Mouse (Mus musculus): ENCODE data around the gene Cnpy3.

Cnpy3 gene

GRCm38 (mm10) chr17:46714756-46715481, 37.1 kb downstream of the Cnpy3 start:
- no peak for DNase-seq (ENCODE audit: low read depth, low spot score)

DNA sequence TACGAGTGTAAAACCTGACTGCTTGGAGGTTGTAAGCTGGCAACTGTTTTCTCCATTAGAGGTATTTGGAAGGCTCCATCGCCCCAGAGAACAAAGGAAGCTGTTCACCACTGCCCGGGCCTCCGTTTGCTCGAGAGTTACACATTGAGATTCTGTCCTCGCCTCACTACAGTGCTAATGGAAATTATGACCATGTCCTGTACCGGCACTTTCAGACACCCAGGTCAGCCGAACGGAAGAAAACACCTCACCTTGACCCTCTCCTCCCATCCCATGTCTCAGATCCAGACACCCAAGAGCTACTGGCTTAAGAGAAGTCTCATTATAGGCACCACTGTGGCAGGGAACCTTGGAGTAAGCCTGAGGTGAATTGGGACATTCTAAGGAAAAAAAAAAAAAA, 38.2 kb downstream of the Cnpy3 start:
- DNase-seq (ENCODE audit: low read depth, low spot score), result no peak

DNA sequence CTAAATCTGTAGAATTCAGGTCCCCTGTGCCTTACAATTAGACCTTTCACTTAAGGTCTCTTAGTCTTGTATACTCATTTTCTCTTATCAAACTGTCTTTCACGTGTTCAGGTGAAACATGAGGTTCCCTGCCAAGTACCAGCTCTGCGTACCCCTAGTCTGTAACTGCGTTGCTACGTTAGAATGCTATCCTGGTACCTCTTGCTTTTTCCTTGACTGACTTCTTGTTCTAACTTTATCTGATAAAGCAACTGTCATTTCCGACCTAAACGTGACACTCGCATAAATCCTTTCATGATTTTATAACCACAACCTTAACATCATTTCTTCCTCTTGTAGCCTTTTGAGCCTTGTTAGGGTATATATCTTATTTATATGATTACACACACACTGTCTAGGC, 39.6 kb downstream of the Cnpy3 start:
- DNase-seq (ENCODE audit: low read depth, low spot score), result no peak

DNA sequence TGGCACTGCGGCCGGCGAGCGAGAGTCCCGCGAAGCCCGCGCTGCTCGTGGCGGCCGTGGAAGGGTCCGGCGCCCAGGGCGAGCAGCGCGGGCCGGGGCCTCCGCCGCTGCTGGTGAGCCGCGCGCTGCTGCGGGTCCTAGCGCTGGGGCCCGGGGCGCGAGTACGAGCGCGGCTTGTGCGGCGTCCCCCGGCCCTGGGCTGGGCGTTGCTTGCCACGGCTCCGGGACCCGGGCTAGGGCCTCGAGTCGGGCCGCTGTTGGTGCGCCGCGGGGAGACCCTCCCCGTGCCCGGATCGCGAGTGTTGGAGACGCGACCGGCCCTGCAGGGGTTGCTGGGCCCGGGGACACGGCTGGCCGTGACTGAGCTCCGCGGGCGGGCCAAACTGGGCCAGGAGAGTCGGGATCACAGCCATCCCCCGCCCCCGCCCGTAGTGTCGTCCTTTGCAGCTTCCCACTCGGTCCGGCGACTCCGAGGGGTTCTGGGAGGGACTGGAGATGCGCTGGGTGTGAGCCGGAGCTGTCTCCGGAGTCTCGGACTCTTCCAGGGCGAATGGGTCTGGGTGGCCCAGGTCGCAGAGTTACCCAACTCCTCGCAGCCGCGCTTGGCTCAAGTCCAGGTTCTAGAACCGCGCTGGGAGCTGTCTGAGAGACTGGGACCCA, 40.3 kb downstream of the Cnpy3 start:
- no peak for DNase-seq (ENCODE audit: low read depth, low spot score)

DNA sequence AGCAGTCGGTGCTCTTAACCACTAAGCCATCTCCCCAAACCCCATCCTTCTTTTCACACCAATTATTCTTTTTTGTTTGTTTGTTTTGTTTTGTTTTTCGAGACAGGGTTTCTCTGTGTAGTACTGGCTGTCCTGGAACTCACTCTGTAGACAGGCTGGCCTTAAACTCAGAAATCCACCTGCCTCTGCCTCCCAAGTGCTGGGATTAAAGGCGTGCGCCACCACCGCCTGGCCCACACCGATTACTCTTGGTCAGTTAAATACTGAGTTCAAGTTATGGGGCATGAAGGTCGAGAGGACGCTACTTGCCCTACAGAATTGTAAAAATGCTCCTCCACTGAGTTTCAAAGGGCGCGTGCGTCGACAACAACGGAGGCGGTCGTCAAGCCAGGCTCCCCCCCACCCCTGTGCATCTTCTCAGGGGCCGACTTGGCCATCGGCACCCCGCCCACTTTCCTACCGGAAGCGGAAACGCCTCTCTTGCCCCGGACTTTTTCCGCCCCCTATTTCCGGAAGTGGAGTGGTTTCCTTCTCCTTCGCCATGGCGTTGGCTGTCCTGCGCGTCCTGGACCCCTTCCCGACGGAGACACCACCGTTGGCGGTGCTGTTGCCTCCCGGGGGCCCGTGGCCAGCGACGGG, 40.9 kb downstream of the Cnpy3 start, which contains the start of gene Pex6:
Gene Pex6, plus strand, starts transcription at position 505 of the 639 bp plus-strand sequence.
- peak; percentile 79 for DNase-seq (ENCODE audit: low read depth, low spot score)

GRCm38 (mm10) chr17:46706375-46707089, 45.5 kb downstream of the Cnpy3 start:
- DNase-seq (ENCODE audit: low read depth, low spot score), result no peak

GRCm38 (mm10) chr17:46704887-46705835, 46.9 kb downstream of the Cnpy3 start, which contains the start of gene Ppp2r5d:
Gene Ppp2r5d (minus strand): TSS chr17:46705111.
- peak; percentile 97 for DNase-seq (ENCODE audit: low read depth, low spot score)

- no peak for DNase-seq (ENCODE audit: low read depth, low spot score)
Measured at GRCm38 (mm10) chr17:46703971-46704886, 47.8 kb downstream of the Cnpy3 start.

DNA sequence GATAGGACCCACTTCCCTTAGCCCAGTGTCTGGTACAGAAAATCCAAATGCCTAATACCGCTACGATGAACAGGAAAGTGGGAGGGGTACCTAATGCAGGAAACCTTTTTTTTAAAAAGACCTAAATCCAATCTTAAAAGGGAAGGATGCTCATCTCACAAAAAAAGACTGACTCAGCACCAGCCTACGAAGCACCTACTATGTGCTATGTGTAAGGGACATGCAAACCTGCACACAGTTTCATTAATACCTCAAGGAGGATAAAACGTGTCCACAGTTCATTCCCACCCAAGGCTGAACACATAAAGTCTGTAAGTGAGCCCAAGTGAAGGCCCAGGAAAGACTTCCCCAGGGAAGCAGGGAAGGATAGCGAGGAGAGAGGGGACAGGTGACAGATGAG, 49.5 kb downstream of the Cnpy3 start:
- DNase-seq (ENCODE audit: low read depth, low spot score), result no peak

- no peak for DNase-seq (ENCODE audit: low read depth, low spot score)
Measured at GRCm38 (mm10) chr17:46702100-46702499, 49.9 kb downstream of the Cnpy3 start.

DNA sequence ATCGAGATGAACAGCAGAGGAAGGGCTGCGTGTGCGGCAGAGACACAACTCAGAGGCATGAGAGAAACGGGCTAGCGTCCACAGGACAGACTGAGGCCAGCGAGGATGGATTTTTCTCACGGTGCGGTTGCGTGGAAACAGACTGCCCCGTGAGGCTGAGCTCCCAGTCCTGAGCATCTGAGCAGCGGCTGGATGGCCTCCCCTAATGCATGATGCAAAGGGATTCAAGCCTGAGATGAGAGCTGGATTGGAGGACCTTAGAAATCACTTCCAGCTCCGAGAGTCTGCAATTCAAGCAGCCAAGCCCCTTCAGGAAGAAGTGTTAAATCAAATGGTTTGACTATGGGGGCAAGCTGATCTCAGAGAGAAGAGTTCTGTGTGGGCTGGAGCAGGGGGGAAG, 50.5 kb downstream of the Cnpy3 start:
- DNase-seq (ENCODE audit: low read depth, low spot score), result no peak

- DNase-seq (ENCODE audit: low read depth, low spot score), result no peak
Measured at GRCm38 (mm10) chr17:46699912-46700311, 52.1 kb downstream of the Cnpy3 start.

DNA sequence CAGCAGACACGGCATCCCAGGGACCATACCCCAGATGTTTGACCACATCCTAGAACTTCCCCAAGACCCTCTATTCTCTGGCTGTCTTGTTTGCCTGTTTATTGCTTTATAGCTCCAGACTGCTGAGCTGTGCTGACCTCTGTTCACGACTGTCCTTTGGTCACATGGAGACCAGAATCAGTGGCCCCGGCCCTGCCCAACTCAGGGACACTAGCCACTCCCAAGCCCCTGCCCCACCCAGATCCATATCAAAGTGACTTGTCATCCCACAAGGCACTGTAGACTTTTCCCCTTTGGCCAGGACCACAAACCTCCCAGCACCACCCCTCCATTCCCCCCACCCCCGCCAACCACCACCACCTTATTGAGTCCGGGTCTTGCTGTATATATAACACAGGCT, 52.8 kb downstream of the Cnpy3 start:
- DNase-seq (ENCODE audit: low read depth, low spot score), result no peak

DNA sequence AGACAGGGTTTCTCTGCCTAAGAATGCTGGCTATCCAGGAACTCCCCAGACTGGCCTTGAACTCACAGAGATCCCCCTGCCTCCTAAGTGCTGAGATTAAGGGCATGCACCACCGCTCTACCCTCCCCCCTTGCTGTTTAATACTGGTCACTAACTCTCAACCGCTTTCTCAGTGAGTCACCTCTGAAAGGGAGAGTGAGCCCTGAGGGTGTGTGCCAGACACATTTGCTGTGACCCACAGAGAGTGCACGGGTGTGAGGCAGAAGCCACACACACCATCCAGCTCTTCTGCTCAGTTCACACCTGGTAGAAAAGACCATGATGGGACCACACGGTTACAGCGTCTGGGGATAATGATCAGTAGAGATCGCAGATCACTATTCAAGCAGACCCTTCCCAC, 53.5 kb downstream of the Cnpy3 start:
- DNase-seq (ENCODE audit: low read depth, low spot score), result no peak

GRCm38 (mm10) chr17:46694517-46695063, 57.4 kb downstream of the Cnpy3 start:
- DNase-seq (ENCODE audit: low read depth, low spot score), result no peak

- no peak for DNase-seq (ENCODE audit: low read depth, low spot score)
Measured at GRCm38 (mm10) chr17:46691390-46691789, 60.6 kb downstream of the Cnpy3 start.

- no peak for DNase-seq (ENCODE audit: low read depth, low spot score)
Measured at GRCm38 (mm10) chr17:46690665-46691064, 61.3 kb downstream of the Cnpy3 start.

DNA sequence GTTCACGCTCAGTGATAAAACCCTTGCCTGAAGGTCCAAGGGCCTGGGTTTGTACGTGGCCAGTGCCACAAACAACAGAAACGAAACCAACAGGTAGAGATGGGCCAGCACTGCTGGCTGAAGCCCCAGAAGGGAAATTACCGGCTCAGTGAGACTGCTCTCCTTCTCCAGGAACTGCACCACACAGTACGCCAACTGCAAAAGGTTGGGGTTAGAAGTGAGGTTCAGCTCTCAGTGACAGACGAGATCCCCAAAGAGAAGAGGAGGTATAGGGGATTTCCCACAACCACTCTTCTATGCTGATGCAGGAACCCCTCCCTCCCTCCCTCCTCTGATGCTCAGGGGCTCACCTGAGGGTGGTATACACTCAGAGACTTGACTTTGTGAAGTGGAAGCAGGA, 66.1 kb downstream of the Cnpy3 start:
- DNase-seq (ENCODE audit: low read depth, low spot score), result no peak
